Mouse (Mus musculus): ENCODE measurements around the gene Uggt2.
"Not testable (repeated sequence)": the region's sequence is repeated elsewhere in the genome, so short reads cannot be mapped to it uniquely, and the experiment has no call there.

The Uggt2 gene

DNA sequence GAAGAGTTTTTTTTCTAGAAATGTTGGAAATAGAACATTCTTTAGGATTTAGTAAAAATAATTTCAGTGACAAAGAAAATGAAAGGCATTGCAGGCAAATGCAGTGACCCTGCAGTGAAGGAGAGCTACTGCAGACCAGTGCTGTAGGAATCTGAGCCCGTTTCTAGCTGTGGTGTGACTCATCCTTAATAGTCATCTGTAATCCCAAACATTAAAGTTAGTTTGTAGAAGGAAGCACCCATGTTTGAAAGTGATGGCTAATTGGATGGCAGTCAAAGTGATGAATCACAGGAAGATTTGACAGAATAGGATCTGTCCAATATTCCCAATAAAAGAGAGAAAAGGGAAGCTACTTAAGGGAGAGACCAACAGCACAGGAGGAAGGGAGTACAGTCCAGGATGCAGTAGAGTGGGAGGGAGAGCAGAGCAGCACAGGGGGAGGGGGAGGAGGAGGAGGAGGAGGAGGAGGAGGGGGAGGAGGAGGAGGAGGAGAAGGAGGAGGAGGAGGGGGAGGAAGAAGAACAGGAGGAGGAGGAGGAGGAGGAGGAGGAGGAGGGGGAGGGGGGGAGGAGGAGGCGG lies 71.5 kb downstream of the Uggt2 start:
- DNase-seq = no peak

DNA sequence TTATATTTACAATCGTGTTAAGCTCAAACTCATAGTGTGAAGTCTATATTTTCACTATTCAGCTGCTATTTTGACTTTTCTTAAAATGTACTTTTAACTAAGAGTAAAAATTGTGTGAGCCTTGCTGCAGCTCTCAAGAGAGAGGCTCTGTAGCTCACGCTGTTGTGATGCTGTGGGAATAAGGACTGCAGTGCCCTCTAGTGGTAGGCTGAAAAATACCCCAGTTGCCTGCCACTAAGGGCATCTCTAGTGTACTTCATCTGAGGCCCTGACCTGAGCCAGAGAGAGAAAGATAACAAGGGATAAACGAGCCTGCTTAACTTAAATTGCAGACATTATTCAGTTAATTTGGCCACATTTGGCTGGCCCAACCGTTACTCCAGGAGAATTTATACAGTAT lies 72.1 kb downstream of the Uggt2 start:
- DNase-seq = peak; percentile 43 to 66

DNA sequence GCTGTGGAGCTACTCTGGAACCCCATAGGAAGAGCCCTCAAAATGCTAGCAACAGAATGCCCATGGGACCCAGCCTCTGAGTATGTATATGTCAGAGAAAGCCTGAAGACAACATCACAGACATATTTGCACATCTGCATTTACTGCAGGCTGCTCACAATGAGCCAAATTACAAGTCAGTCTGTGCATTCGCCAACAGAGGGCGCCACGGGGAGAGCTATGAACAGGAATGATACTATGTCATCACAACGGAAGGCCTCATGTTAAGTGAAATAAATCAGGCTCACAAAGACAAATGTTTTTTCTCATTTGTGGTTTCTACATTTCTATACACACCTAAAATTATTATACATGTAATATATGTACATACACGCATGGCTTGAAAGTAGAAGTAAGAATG lies 73.3 kb downstream of the Uggt2 start:
- DNase-seq = peak in 1 of 2 experiments; percentile 30

DNA sequence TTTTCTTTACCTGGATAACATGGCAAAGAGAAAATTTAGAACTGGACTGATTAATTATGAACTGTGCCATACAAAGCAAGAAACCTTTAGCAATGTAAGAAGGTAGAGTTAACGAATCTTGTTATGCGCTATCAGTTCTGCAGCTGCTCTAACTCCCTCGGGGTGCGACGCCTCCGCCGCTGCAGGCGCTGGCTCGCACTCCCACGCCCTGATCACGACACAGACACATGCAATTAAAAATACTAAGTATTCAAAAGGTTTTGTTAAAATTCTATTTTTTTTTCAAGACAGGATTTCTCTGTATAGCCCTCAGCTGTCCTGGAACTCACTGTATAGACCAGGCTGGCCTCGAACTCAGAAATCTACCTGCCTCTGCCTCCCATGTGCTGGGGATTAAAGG lies 85.7 kb downstream of the Uggt2 start:
- DNase-seq = no peak

DNA sequence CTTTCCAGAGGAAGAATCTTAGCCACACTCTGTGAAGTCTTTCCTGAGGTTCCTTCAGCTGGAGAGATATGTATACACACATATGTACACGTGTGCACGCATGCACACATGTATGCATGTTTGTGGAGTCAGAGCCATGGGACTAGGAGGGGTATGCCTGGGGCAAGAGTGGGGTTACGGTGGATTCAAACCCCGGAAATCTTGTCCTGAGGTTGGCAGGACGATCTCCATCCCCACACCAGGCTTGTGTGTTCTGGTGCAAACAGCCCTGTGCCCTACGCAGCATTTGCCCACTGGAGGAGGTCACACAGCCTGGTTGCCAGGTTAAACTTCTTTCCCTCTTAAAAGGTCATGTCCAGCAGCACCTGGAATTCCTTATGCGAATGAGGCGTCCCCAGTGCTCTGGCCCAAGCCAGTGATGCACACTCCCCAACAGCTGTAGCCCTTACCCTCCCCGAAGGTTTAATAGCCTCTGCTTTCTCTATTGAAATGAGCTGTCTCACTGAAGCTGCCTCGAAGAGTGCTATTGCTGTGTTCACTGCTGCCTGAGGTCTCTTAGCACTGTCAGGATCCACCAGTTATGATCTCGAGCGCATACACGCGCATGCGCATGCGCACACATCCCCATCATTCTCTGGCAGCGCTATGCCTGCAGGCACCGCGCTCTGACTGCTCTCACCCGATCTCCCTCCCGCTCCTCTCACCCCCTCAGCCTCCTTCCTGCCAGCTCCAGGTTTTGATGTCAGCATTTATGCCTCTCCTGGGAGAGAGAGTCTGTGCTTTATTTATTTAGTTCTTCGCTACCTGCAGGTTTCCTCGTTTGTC lies 86.4 kb downstream of the Uggt2 start:
- peak; percentile 77 to 87 for DNase-seq

DNA sequence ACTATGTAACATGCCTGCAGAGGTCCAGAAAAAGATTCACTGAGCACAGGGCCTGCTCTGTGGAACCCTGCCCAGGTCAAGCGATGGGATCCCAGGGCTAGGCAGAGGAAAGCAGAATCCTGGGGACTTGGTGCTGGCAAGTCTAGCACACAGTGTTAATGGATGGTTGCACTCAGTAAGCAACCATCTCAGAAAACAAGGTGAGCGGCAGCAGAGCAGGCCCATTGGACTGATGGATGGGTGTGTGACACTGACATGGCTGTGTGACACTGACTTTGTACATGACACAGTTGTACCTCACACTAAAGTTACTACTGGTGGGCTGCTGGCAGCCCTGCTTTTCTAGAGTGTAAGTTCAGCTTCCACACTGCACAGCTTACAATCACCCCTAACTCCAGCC lies 89.7 kb downstream of the Uggt2 start:
- no peak for DNase-seq

DNA sequence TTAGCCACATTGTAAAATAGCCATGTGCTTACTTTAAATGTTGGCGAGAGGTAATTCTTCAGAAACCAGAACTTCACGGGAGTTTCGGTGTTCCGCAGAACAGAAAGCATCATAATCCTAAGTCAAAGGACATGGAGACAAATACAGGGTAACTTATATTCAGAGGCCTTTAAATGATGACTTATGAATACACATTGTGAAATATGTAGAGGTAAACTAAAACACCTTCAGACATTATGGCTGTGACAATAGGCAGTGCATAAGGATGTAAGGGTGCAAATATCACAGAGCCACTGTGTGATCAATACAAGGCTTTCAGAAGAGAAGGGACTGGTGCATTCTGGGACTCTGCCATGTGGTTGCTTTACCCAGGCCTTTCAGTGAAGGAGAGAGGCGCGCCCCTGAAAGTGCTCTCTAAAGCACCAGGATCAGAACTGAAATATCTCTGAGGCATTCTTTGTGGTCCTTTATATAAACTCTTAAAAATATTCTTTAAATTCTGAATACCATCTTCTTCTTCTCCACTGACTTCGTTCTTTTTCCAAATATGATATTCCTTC lies 91.1 kb downstream of the Uggt2 start:
- no peak for DNase-seq

DNA sequence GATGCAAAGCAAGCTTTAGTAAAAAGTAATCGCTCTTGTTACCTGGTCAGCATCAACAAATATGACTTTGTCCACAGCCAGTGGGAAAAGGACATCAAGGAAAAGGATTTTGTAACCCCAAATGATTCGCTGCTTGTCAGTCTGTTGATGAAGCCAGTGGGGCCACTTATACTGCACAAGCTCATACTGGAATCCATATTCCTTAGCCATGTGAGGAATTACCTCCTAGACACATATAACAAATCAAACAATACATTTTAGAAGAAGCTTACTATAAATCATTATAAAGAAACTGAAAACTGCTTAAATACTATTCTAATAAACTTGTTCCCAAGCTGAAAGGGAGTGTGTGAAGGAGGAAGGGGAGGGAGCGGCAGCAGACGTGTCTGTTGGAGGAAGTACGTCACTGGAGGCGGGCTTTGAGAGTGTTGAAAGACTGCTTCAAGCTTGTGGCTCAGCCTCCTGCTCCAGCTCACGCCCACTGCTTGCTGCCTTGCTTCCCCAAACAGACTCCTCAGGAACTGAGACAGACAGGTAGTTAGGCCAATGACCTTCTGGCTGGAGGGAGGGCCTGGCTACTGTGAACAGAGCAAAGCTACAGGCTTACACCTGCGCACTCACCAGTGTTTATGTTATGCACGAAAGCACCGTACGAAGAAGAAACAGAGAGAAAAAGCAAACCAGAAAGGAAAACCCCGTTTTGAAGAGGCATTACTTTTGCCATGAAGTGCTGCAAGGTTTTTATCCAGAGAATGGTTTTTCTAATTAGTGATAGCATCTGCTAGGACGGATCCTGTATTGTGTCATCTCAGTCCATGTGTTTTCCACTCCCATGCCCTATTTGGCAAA lies 91.9 kb downstream of the Uggt2 start:
- DNase-seq = peak; percentile 98 to 99

DNA sequence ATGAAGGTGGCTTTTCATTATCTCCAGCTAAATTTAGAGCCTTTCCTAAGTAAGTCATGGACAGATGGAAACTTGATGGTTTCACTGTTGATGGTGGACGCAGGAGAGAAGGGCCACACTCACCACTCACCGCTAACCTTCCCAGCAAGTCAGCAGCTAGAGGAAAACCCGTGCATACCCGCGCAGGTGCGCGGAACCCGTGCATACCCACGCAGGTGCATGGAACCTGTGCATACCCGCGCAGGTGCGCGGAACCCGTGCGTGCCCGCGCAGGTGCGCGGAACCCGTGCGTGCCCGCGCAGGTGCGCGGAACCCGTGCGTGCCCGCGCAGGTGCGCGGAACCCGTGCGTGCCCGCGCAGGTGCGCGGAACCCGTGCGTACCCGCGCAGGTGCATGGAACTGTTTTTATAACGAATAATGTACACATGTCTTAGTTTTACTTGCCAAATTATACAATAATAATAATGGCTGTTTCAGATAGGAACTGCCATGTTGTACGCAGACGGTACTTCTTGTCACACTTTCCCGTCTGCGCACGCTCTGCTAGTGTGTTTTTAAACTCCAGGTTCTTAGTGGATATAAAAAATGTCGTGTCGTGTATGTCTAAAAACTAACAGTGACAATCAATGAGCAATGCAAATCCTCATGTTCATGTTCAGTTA lies 92.7 kb downstream of the Uggt2 start:
- peak; percentile 61 to 65 for DNase-seq

DNA sequence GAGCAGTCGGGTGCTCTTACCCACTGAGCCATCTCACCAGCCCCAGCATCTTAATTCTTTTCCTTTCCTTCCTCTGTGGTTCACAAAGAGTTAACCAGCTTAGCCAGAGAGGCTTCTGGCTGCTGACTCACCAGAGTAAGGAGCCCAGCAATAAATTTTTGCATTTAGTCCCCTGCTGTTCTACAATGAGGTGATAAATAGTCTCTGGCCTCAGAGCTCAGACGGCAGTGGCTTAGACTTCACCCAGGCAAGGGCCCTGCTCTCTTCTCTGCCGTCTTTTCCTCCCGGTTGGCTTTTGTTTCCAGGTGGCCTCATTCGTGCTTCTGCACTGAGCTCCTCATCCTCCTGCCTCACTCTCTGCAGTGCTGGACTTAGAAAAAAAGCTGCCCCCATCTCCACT lies 93.4 kb downstream of the Uggt2 start:
- peak in 1 of 2 experiments; percentile 28 for DNase-seq

DNA sequence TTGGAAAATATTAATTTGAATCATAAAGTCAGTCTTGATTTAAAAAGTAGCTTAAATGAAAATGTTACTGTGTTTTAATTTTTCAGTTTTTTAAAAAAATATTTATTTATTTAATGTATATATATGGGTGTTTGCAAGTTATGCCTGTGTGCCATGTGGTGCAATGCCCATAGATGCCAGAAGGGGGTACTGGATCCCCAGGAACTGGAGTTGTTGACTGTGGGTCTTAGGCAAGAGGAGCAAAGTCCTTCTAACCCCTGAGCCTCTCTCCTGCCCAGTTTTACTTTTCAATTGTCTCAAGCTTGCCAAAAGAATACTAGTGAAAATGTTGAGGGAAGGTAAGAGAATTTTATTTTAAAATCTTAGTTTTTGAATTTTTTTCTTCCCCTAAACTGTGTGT lies 95.9 kb downstream of the Uggt2 start:
- DNase-seq = peak in 1 of 2 experiments; percentile 44

DNA sequence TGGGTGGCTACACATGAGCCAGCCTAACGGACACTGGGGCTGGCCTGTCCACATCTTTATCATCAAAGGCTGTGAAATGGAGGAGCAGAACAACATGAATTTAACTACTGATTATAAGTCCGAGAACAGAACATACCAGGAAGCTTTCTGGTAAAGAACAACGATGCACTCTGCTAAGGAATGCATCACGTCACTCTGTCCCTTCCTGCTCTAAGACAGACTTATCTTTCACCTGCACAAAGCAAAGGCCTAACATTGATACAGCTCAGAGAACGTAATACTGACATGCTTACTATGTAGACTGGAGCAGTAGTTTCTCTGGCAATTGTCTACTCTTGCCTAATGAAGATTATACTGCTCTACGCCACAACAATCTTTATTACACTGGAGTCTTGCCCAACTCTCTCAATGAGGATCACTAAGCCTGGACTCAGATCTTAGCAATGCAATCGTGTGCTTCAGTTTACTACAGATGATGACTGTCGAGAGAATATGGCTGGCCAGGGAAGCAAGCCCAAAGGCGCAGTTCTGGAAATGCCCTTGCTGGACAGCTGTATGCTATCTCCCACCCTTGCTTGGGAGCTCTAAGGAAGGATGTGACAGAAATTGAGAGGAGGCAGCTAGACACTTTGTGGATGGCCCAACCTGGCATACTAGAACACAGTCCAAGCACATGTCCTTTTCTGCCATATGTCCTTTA lies 103.9 kb downstream of the Uggt2 start:
- no peak for DNase-seq

DNA sequence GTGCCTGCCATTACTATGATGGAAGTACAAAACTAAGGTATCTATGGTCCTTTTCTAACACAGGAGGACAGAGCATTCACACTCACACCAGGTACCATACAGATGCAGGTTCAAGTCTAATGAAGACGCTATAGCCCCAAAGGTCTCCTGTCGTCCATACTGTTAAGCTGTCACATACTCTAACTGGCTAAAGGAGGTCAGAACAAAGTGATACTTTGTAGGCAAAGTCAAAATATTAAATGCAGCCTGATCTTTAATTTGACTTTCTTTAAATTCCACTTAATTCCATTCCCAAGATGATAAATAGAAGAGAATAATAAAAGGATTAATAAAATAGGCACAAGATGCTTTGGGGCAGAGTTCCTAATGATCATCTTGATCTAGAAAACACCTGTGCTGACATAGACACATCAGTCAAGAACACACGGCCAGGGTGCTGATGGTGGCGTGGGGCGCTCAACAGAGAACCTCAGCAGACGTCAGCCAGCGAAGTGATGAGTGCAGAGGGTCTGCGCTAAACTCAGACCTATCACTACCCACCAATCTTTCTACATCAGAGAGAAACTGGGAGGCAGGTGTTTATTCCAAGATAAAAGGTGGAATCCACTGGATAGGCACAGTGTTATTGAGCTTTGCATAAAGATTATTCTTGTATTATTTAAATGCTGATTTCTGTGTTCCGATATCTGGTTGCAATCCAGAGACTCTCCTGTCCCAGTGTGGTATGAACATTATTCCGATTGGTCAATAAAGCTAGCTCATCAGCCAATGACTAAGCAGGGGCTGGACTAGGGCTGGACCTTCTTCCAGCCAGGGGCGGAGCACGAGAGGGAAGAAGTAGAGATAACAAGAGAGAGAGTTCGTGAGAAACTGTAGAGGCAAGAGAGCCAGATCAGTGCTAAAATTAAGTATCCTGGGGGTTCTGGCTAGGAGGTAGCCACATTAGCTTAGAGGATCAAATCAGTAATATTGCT lies 111.4 kb downstream of the Uggt2 start:
- no peak for DNase-seq

DNA sequence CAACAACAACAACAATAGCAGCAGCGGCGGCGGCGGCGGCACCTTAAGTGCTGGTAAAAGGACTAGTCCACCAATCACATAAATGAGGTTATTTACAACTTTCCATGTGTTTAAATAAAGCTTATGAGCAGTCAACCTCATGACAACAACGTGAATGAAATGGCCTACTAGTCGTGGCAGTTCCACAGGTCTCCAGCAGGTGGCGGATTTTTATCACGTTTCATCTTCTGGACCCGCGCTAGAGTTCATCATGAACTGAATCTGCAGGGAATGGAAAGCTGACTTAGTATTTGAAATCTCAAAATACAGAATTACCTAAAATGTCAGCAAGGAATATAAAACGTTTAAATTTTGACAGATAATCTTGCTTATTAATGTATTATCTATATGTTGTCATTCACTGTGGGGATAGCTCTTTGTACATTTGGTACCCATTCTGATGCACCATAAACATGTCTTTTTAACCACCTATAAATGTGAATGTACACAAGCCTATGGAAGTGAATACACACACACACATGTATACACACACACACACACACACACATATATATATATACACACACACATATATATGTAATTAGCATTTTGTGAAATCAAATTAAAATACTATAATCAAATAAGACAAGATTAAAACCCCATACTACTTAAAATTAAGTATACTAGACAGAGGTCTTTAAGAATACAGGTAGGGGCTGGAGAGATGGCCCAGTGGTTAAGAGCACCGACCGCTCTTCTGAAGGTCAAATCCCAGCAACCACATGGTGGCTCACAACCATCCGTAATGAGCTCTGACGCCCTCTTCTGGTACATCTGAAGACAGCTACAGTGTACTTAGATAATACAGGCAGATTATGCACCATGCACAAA lies 112.3 kb downstream of the Uggt2 start:
- peak; percentile 80 to 86 for DNase-seq

DNA sequence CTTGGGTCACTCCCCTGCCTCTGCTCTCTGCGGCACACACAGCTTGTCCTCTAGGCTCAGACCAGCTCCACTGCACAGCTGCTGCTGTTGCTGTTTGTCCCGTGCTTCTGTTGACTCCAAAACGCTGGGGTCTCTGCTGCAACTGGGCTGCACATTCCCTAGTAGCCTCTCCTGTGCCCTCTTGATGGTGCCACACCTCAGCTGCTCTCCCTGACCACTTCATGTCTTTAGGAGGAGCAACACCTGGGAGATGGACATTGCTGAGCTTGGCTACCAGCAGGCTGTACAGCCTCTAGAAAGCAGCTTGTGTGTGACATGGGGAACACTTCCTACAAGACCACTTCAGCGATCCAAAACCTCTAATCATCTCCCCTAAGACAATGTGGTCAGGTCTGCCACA lies 115.1 kb downstream of the Uggt2 start:
- DNase-seq = no peak

DNA sequence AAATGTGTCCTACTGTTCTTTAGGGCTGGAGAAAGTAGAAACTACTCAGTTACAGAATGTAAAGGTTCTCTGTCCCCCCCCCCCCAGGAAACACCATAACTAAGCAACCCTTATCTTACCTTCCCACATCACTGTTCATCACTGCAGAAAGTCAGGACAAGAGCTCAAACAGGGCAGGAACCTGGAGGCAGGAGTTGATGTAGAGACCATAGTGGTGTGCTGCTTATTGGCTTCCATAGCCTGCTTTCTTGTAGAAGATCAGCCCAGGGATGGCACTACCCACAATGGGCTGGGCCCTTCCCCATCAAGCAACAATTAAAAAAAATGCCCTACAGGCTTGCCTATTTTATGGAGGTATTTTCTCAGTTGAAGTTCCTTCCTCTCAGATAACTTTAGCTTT lies 115.8 kb downstream of the Uggt2 start:
- DNase-seq = no peak

DNA sequence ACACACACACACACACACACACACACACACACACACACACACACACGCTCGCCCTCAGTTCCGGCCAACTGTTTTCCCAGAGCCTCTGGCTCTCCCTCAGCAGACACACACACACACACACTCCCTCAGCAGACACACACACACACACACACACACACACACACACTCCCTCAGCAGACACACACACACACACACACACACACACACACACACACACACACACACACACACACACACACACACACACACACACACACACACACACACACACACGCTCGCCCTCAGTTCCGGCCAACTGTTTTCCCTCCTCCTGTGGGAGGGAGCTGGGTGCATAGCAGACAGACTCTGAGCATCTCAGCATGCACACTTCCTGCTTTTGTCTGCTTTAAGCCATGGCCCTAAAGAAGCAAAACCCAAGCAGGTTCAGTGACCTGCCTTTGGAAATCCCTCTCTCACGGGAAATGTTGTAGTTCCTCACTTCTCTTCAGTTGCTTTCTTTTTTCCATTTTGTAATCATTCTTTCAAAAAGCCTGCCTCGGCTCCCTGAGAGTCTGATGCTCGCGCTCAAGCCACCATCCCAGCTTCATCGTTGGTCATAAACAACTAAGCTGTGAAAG lies 116.7 kb downstream of the Uggt2 start:
- DNase-seq = not testable (repeated sequence)

DNA sequence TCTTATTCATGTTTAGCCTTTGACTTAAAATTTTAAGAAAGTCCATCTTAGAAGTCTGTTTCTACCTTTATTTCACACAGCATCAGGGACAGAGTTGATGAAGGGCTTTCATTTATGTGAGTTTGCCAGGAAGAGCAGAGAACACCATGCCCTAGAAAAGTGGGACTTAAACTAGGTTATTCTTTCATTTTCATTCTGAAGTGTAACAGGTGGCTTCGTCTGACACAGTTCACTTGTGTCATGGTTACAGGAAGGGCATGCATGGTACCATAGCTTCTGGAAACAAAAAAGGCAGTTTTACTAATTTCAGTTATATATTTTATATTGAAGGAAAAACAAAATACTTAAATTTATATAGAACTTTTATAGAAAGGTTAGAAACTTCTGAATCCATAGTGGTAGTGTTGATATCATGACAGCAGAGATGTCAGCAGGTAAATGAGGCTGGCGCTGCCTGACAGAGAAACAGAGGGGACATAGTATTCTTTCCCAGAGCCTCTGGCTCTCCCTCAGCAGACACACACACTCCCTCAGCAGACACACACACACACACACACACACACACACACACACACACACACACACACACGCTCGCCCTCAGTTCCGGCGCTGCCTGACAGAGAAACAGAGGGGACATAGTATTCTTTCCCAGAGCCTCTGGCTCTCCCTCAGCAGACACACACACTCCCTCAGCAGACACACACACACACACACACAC lies 117.4 kb downstream of the Uggt2 start:
- not testable (repeated sequence) for DNase-seq

DNA sequence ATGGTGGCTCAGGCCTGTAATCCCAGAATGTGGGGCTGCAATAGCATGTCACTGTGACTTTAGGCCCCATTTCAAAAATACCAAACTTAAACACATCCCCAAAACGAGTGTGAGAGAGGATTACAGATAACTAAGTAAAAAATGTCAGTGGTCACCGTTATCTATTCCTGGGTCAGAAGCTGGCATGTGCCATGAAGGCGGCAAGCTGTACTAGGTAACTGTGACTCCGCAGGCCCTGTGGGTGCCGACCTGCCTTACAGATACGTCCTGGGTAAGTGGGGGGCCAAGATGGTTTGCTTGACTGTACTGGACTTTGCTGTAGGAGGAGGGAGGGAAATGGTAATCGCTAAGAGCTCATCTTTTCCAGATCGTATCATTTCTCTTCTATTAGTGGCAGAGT lies 118.3 kb downstream of the Uggt2 start:
- DNase-seq = no peak
